Mouse (Mus musculus) thymus, postnatal 14 days (tissue): Measurements from ENCODE around the gene Grin2c.

ENCODE experiments used
- DNase-seq: peaks from one replicate; pipeline ENCODE4 v3.0.0; 2021

Grin2c gene

DNA sequence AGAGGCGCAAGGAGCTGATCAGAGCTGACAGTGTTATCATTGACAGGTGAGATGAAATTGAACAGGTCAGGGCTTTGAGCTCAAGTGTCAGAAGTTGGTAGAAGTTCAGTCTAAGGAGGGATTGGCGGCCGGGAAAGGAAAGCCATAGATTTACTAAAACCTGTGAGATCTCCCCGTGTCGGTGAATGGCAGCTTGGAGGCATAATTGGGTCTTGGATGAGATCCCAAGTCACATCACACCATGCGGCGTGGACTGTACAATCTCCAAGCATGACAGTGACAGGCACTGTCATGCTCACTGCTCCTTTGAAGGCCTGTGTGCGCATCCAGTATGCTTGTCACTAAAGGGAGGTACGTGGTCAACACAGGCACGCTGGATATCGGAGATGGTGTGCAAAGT, 4.1 kb downstream of the Grin2c start:
- DNase-seq, result no peak

DNA sequence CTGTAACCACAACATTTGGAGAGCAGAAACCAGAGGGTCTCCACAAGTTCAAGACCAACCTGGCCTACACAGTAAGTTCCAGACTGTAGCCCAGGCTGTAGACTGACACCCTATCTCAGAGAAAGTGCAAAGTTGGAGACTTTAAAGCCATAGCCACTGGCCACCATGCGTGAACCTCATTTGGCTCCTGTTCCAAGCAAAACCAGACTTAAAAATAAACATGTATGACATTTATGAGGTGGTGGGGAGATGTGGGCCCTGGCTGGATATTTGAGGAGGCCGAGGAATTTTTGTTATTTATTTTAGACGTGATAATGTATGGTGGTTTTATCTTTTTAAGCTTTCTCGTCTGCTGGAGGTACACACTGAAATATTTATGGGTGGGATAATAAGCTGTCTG, 7.9 kb downstream of the Grin2c start:
- DNase-seq, result no peak

DNA sequence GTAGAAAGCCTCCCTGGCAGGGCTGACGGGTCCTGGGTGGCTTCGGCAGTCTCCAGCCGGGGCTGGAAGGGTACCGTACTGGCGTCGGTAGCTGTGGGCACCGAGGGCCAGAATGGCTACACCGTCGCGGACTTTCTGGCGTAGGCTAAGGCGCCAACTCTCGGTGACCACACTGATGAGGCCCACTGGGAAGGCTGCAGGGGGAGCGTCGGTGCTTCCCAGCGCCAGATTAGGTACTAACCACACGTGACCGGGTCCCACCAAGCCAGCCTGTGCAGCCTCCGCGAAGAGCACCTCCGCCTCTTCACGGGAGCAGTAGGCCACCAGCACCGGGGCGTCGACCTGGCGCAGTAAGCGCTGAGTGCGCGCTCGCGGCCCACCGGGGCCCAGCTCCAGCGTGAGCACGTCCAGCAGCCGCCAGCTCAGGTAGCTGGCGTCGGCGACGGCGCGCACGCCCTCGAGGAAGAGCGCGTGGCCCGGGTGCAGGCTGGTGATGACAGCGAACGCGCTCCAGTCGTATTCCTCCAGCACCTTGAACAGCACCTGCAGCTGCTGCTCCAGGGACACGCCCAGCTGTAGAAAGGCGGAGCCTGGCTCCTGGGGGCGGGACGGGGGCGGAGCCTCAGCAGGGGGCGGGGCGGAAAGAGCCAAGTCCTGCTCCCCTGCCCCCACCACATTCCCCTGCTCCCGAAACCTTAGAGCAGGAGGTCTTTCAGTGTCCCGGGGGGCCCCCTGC, 9.1 kb downstream of the Grin2c start:
- DNase-seq, result no peak

GRCm38 (mm10) chr11:115251258-115251657, 15.8 kb downstream of the Grin2c start:
- DNase-seq, result no peak

GRCm38 (mm10) chr11:115250405-115251090, 16.5 kb downstream of the Grin2c start:
- DNase-seq, result no peak

- no peak for DNase-seq
These were observed 17.2 kb downstream of the Grin2c start for GRCm38 (mm10) chr11:115249721-115250404.

GRCm38 (mm10) chr11:115247945-115248344, 19.1 kb downstream of the Grin2c start:
- no peak for DNase-seq

GRCm38 (mm10) chr11:115247240-115247639, 19.8 kb downstream of the Grin2c start:
- DNase-seq, result no peak

- no peak for DNase-seq
These were observed 20.7 kb downstream of the Grin2c start for GRCm38 (mm10) chr11:115246386-115246785.

GRCm38 (mm10) chr11:115244840-115245239, 22.2 kb downstream of the Grin2c start:
- no peak for DNase-seq

DNA sequence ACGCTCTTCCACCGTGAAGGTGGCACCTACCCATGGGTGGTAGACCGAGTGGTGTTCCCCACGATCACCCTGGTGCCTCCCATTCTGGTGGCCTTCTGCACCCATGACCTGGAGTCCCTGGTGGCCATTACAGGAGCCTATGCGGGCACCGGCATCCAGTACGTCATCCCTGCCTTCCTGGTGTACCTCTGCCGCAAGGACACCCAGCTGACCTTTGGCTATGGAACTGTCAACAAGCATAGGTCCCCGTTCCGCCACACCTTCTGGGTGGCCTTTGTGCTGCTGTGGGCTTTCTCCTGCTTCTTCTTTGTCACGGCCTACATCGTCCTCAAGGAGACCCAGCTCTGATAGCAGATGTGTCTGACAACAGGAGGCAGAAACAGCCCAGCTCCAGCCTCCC, 23.3 kb downstream of the Grin2c start:
- no peak for DNase-seq

DNA sequence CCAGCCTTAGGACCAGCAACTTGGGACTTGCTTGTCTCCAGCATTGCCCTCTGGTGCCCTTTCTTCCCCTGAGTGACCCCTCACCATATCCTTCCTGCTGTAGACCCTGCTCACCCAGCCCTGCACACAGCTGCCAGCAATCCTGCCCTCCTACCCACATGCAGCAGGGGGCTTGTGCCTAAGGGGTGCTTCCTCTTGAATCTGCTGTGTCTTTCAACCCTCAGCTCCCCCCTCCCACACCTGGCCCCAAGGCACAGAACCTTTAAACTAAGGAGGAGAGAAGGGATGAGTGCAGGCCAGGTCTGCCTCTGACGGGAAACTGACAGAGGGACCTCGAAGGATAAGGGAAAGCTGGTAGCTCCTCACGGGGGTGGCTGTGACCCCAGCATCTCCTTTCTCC, 24.3 kb downstream of the Grin2c start:
- DNase-seq, result peak; percentile 64

DNA sequence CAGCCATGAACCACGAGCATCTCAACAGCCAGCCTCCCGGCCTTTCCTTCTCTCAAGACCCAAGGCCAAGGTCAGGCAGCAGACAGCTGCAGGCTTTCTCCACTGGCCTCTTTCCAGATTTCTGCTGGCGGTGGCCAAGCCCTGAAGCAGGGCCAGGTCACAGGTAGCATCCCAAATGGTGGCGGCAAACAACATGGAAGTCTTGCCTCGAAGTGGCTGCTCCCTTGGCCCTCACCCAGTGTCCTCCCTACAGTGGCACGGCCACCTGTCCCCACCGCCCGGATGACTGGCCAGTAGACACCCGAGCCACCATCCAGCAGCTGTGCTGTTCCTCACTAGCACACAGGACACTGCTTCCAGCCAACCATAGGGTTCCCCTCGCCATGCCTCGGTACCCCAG, 25.6 kb downstream of the Grin2c start:
- no peak for DNase-seq

DNA sequence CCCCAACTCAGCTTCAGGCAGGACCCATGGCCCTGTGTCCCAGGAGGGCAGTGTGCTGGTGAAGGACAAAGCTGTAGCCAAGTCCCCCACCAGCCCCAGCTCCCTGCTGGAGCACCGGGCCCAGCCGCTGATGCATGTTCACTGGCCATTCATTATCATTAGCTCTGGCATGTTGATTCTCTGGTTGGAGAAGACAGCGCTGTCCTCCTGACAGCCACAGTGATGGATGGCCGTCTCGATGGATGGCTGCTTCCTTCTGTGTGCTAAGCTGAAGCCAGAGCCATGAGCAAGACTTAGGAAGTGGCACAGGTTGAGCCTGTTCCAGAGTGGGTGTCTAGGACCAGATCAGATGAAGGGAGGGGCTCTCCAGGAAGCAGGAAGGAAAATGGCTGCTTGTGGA, 30.5 kb downstream of the Grin2c start:
- no peak for DNase-seq

DNA sequence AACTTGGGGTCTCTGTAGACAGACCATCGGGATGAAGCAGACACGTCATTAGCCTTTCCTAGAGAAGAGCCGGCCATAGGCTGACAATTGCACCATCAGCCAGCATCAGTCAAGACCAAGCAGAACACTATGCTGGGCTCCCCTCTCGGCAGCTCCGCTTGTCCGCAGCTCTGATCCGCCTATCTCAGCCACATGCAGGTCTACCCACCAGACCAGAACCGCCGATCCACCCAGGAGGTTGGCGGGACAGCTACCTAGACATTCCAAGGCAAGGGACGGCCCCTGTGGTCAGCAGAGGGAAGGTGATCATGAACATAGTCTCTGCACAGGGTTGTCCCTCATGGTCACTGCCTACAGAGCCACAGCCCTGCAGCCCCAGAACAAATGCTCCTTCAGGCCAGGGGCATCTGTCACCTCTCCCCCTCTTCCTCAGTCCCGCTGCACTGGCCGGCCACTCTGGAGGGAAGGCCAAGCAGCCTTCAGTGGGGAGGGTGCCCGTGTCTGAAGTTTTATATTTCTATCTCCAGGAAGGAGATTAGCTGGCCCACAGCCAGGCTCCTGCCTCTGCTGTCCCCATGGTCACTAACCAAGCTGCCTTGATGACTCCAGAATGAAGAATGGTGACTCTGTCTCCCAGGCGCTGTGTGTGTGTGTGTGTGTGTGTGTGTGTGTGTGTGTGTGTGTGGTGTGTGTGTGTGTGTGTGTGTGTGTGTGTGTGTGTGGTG, 32.6 kb downstream of the Grin2c start:
- no peak for DNase-seq

DNA sequence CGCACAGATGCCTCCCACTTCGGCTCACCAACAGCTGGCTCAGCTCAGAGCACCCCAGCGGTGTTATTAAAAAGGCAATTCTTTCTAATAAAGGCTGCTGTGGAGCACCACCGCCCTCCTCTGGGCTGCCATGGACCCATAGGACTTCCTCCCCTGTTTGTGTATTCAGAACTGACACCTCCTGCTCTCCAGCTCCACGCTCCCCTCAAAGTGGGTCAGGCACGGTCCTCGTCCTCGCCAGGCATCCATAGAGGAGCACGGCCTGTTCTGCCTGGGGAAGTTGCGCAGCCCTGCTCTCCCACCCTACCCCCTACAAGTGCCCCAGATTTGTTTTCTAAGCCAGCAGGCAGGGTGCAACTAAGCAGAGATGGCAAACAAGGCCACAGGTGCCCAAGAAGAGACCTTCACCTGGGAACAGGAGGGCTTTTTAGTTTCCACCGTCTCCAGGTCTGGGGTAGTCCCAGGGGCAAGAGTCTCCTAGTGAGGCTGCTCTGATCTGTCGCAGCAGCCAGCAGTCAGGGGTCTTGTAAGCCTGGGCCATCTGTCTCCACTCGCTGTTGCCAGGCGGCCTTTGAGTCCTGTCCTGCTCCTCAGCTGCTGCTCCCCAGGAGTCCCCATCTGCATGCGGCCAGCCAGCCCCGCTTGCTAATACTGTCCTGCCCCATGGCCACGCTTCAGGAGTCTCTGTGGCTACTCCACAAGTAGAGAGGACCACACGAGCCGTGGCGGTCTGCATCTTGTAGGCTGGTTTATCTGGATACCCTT, 33.3 kb downstream of the Grin2c start:
- no peak for DNase-seq

GRCm38 (mm10) chr11:115232889-115233288, 34.2 kb downstream of the Grin2c start:
- DNase-seq, result no peak

DNA sequence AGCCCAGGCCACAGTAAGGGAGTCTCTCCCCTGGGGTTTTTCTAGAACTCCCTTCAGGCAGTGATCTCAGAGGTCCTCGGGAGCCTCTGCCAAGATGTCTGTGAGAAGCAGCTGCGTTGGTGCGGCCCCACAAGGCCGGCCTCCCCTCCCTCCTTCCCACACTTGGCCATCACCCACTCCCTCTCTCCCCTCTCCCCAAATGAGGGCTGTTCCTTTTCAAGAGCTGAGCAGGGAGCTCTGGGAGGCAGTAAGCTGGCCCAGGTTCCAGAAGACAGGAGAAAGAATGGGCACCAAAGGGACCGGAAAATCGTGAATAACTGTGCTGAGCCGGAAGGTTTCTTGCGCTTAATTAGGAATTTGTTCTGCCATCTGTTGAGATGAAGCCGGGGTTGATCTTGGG, 35.1 kb downstream of the Grin2c start:
- DNase-seq, result no peak

DNA sequence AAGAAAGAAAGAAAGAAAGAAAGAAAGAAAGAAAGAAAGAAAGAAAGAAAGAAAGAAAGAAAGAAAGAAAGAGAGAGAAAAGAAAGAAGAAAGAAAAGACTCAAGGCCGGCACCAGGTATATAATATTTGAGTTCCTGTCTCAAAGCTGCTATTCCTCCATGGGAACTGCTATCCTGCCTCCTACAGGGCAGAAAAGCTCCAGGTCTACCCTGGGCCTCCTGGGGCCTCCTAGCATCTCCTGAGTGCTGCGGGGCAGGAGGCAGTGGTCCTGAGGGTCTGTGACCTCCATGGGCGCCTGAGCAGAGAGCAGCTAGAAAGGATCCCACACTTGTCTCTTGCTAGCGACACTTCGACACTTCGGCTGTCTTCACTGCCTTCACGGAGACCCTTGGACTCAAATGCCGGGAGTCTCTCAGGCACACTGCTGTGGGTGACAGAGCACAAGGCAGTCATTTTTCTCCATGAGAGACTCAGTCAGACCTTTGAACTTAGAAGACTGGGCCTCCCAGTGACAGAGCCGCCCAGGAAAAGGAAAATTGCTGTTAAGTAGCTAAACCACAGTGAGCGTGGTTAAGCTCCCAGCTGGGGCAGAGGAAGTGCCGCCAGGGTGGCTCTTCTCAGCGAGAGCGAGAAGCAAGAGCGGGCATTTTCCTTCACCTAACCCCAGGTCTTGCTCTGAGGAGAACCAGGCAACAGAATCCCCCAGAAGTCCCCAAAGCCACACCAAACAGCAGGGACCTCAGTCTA, 35.7 kb downstream of the Grin2c start:
- peak; percentile 86 for DNase-seq

- no peak for DNase-seq
These were observed 37.8 kb downstream of the Grin2c start for GRCm38 (mm10) chr11:115229021-115229930.

GRCm38 (mm10) chr11:115228430-115228829, 38.6 kb downstream of the Grin2c start:
- no peak for DNase-seq
